Comparison of ENCODE assay signal across 24 mouse cellular contexts in the genomic region with DNA sequence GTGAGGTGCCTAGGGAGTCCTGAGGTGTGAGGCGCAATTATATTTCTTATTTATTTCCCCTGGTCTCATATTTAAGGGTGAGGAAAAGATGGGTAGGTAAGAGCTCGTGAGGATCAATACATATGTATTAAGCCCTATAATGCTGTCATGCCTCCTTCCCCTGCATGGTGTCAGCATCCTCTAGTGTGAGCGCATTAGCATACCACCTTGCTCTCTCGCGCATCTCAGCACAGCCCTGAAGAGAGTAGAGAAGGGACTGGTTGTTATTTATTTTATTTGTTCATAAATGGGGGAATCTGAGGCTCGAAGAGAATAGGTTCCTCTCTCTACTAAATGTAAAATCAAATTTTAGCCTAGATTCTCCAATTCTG. TPM values are rescaled to one million over a fixed set of nuclear protein-coding genes. Genes with fewer than 3 reads are reported as not detected.
DNase-seq lines count a peak whose midpoint lies in the region; ATAC-seq lines count a peak whose summit lies in the region.
"Had no signal": no experiment of that assay in that cellular context is flagged by ENCODE, and none has a peak within 500 bp of the region (broad histone marks: within the 10 kb centered on the region; RNA-seq: fewer than 3 reads in every experiment).

No protein-coding gene starts in this region.

- no peak overlapping the region for H3K4me3 ChIP-seq in hindbrain, embryonic 14.5 days (replicated peaks; ENCODE audit: low read length)
- no peak overlapping the region for H3K4me3 ChIP-seq in hindbrain, embryonic 11.5 days (ENCODE audit: low read depth, low read length)
- H3K4me3 ChIP-seq in forebrain, embryonic 14.5 days (ENCODE audit: low read depth, low read length): no peak overlapping the region
- no peak overlapping the region for H3K4me3 ChIP-seq in hindbrain, embryonic 15.5 days
- H3K4me3 ChIP-seq in neural tube, embryonic 14.5 days (ENCODE audit: low read depth, low read length): no peak overlapping the region
- no peak overlapping the region for H3K4me3 ChIP-seq in intestine, embryonic 16.5 days (ENCODE audit: low read length)
- H3K4me3 ChIP-seq: midbrain, embryonic 12.5 days had no signal

- no peaks in the 10 kb centered on the region for H3K27me3 ChIP-seq in hindbrain, embryonic 14.5 days (ENCODE audit: control insufficient read depth, insufficient read depth, low read length)
- no peaks in the 10 kb centered on the region for H3K27me3 ChIP-seq in hindbrain, embryonic 11.5 days (ENCODE audit: control insufficient read depth, insufficient read depth, low read length)
- no peaks in the 10 kb centered on the region for H3K27me3 ChIP-seq in forebrain, embryonic 14.5 days (replicated peaks; ENCODE audit: control insufficient read depth, insufficient read depth, low read length)
- H3K27me3 ChIP-seq in hindbrain, embryonic 15.5 days: no peaks in the 10 kb centered on the region
- H3K27me3 ChIP-seq in neural tube, embryonic 14.5 days (ENCODE audit: control insufficient read depth, insufficient read depth, low read length): no peaks in the 10 kb centered on the region
- no peaks in the 10 kb centered on the region for H3K27me3 ChIP-seq in intestine, embryonic 16.5 days (replicated peaks; ENCODE audit: control insufficient read depth, insufficient read depth, low read length)
- H3K27me3 ChIP-seq: CH12.LX; midbrain, embryonic 12.5 days had no signal

- no peak overlapping the region for H3K4me2 ChIP-seq in hindbrain, embryonic 14.5 days (replicated peaks)
- no peak overlapping the region for H3K4me2 ChIP-seq in hindbrain, embryonic 11.5 days (replicated peaks; ENCODE audit: low read depth, low read length)
- no peak overlapping the region for H3K4me2 ChIP-seq in forebrain, embryonic 14.5 days (ENCODE audit: low read length)
- no peak overlapping the region for H3K4me2 ChIP-seq in hindbrain, embryonic 15.5 days
- H3K4me2 ChIP-seq in neural tube, embryonic 14.5 days (ENCODE audit: low read depth, low read length): no peak overlapping the region
- H3K4me2 ChIP-seq in intestine, embryonic 16.5 days (ENCODE audit: low read depth, low read length): no peak overlapping the region
- H3K4me2 ChIP-seq: midbrain, embryonic 12.5 days had no signal

- H3K9me3 ChIP-seq in hindbrain, embryonic 14.5 days (ENCODE audit: control insufficient read depth, low read length): no peaks in the 10 kb centered on the region
- H3K9me3 ChIP-seq in hindbrain, embryonic 11.5 days (ENCODE audit: control insufficient read depth, low read length): no peaks in the 10 kb centered on the region
- H3K9me3 ChIP-seq in forebrain, embryonic 14.5 days (replicated peaks; ENCODE audit: control insufficient read depth, low read length): no peaks in the 10 kb centered on the region
- H3K9me3 ChIP-seq in hindbrain, embryonic 15.5 days: no peaks in the 10 kb centered on the region
- H3K9me3 ChIP-seq in neural tube, embryonic 14.5 days (ENCODE audit: control insufficient read depth, low read length): no peaks in the 10 kb centered on the region
- no peaks in the 10 kb centered on the region for H3K9me3 ChIP-seq in intestine, embryonic 16.5 days (ENCODE audit: control insufficient read depth, low read length)
- H3K9me3 ChIP-seq: G1E; midbrain, embryonic 12.5 days had no signal

- H3K27ac ChIP-seq in hindbrain, embryonic 14.5 days: peak overlapping the region; percentile 40
- H3K27ac ChIP-seq in hindbrain, embryonic 11.5 days (ENCODE audit: low read depth, low read length): no peak overlapping the region
- H3K27ac ChIP-seq in forebrain, embryonic 14.5 days (ENCODE audit: low read depth, low read length): peak overlapping the region; percentile 84
- H3K27ac ChIP-seq in hindbrain, embryonic 15.5 days (replicated peaks): peak overlapping the region; percentile 39
- peak overlapping the region; percentile 13 for H3K27ac ChIP-seq in neural tube, embryonic 14.5 days (ENCODE audit: low read depth, low read length)
- H3K27ac ChIP-seq in intestine, embryonic 16.5 days (ENCODE audit: low read length): no peak overlapping the region
- H3K27ac ChIP-seq: midbrain, embryonic 12.5 days had no signal

- H3K36me3 ChIP-seq in hindbrain, embryonic 14.5 days (replicated peaks; ENCODE audit: control insufficient read depth, insufficient read depth): no peaks in the 10 kb centered on the region
- H3K36me3 ChIP-seq in hindbrain, embryonic 11.5 days (ENCODE audit: control insufficient read depth, insufficient read depth, low read length): no peaks in the 10 kb centered on the region
- 0 out of 2 replicates have a peak, but pooled peaks cover 2% of the 10 kb centered on the region for H3K36me3 ChIP-seq in forebrain, embryonic 14.5 days (ENCODE audit: control insufficient read depth, insufficient read depth, low read length)
- no peaks in the 10 kb centered on the region for H3K36me3 ChIP-seq in hindbrain, embryonic 15.5 days
- no peaks in the 10 kb centered on the region for H3K36me3 ChIP-seq in neural tube, embryonic 14.5 days (ENCODE audit: control insufficient read depth, insufficient read depth, low read length)
- no peaks in the 10 kb centered on the region for H3K36me3 ChIP-seq in intestine, embryonic 16.5 days (ENCODE audit: control insufficient read depth, insufficient read depth, low read length)
- H3K36me3 ChIP-seq: G1E; midbrain, embryonic 12.5 days had no signal

- H3K9ac ChIP-seq in hindbrain, embryonic 14.5 days: no peak overlapping the region
- H3K9ac ChIP-seq in hindbrain, embryonic 11.5 days (ENCODE audit: low read depth, low read length): no peak overlapping the region
- no peak overlapping the region for H3K9ac ChIP-seq in forebrain, embryonic 14.5 days (ENCODE audit: low read length)
- no peak overlapping the region for H3K9ac ChIP-seq in hindbrain, embryonic 15.5 days
- H3K9ac ChIP-seq in neural tube, embryonic 14.5 days (replicated peaks; ENCODE audit: low read depth, low read length): no peak overlapping the region
- H3K9ac ChIP-seq in intestine, embryonic 16.5 days (ENCODE audit: low read depth, low read length): no peak overlapping the region
- H3K9ac ChIP-seq: midbrain, embryonic 12.5 days had no signal

- DNase-seq in hindbrain, embryonic 14.5 days (ENCODE audit: low spot score): no peak
- no peak for DNase-seq in hindbrain, embryonic 11.5 days (ENCODE audit: low spot score)
- DNase-seq in forebrain, embryonic 14.5 days (ENCODE audit: low spot score): no peak
- no peak for DNase-seq in lung, postnatal 25 days (ENCODE audit: low spot score)
- DNase-seq: adrenal gland, postnatal 36 days; B cell, adult 2 months; cerebellum, adult 11 months; cerebellum, adult 9-11 months; gastrocnemius, postnatal 25 days; kidney, adult 8-10 months; kidney, postnatal 25 days; right cerebral cortex, postnatal 4 days; thymus, postnatal 25 days had no signal

- 52% methylated on average over 6 of the region's 6 CpGs for WGBS in hindbrain, embryonic 14.5 days
- 87% methylated on average over 6 of the region's 6 CpGs for WGBS in hindbrain, embryonic 11.5 days
- WGBS in forebrain, embryonic 14.5 days: 44% methylated on average over 6 of the region's 6 CpGs
- WGBS in hindbrain, embryonic 15.5 days: 54% methylated on average over 6 of the region's 6 CpGs
- WGBS in neural tube, embryonic 14.5 days: 46% methylated on average over 6 of the region's 6 CpGs
- 87% methylated on average over 6 of the region's 6 CpGs for WGBS in intestine, embryonic 16.5 days

- peak; percentile 47; the same call in 1 of the 2 replicates for ATAC-seq in hindbrain, embryonic 14.5 days (ENCODE audit: low FRiP score)
- no peak for ATAC-seq in hindbrain, embryonic 11.5 days (ENCODE audit: low FRiP score)
- peak; percentile 66 for ATAC-seq in forebrain, embryonic 14.5 days
- ATAC-seq in hindbrain, embryonic 15.5 days (ENCODE audit: low FRiP score, low read depth): peak; percentile 51; the same call in 1 of the 2 replicates
- peak; percentile 82 for ATAC-seq in neural tube, embryonic 14.5 days (ENCODE audit: low read depth)
- ATAC-seq in intestine, embryonic 16.5 days: no peak
- ATAC-seq: inflammation-experienced regulatory T-cells, adult 6 months; Patski had no signal

- peaks cover 14% of the 10 kb centered on the region for H3K4me1 ChIP-seq in hindbrain, embryonic 14.5 days (replicated peaks; ENCODE audit: control insufficient read depth, insufficient read depth, low read length)
- no peaks in the 10 kb centered on the region for H3K4me1 ChIP-seq in hindbrain, embryonic 11.5 days (replicated peaks; ENCODE audit: control insufficient read depth, insufficient read depth, low read length)
- H3K4me1 ChIP-seq in forebrain, embryonic 14.5 days (ENCODE audit: control insufficient read depth, insufficient read depth, low read length): peaks cover 28% of the 10 kb centered on the region
- peaks cover 22% of the 10 kb centered on the region for H3K4me1 ChIP-seq in hindbrain, embryonic 15.5 days (replicated peaks)
- peaks cover 16% of the 10 kb centered on the region; the same call in 1 of the 2 replicates for H3K4me1 ChIP-seq in neural tube, embryonic 14.5 days (ENCODE audit: control insufficient read depth, insufficient read depth, low read length)
- H3K4me1 ChIP-seq in intestine, embryonic 16.5 days (ENCODE audit: control insufficient read depth, insufficient read depth, low read length): no peaks in the 10 kb centered on the region

RNA-seq across cellular contexts. Expression of gene Siah3, which starts 27.4 kb away (rescaled TPM):
- polyA plus RNA-seq in hindbrain, embryonic 14.5 days (2014; fragmentation: Nextera tagmentation; extraction: Ambion mirVana): 7.7 and 9.1 TPM in 2 replicates
- polyA plus RNA-seq in hindbrain, embryonic 11.5 days (2014; fragmentation: Nextera tagmentation; extraction: Ambion mirVana): 2.2 and 2.4 TPM in 2 replicates
- 5.4 and 7.0 TPM in 2 replicates for polyA plus RNA-seq in forebrain, embryonic 14.5 days (2014; fragmentation: Nextera tagmentation; extraction: Ambion mirVana)
- polyA plus RNA-seq in hindbrain, embryonic 15.5 days (2015; fragmentation: Nextera tagmentation; extraction: Ambion mirVana): 4.1 and 4.7 TPM in 2 replicates
- 11.1 and 11.8 TPM in 2 replicates for polyA plus RNA-seq in neural tube, embryonic 14.5 days (2014; fragmentation: Nextera tagmentation; extraction: Ambion mirVana)
- 0.12 and 0.16 TPM in 2 replicates for polyA plus RNA-seq in intestine, embryonic 16.5 days (2015; fragmentation: Nextera tagmentation; extraction: Ambion mirVana)
- polyA plus RNA-seq: G1E; heart, embryonic 14.5 days; liver, adult 2 months; lung, embryonic 16.5 days; Patski had no signal

Comparison
In these comparisons a context has a peak if more than half of its experiments do, and no peak if none do; other contexts are left out.
1. ATAC-seq: peak in hindbrain, embryonic 14.5 days (single experiment), forebrain, embryonic 14.5 days (single experiment), hindbrain, embryonic 15.5 days (single experiment) and neural tube, embryonic 14.5 days (single experiment); none in hindbrain, embryonic 11.5 days (single experiment) and intestine, embryonic 16.5 days (single experiment).
2. H3K27ac ChIP-seq: peak in hindbrain, embryonic 14.5 days (single experiment), forebrain, embryonic 14.5 days (single experiment), hindbrain, embryonic 15.5 days (single experiment) and neural tube, embryonic 14.5 days (single experiment); none in hindbrain, embryonic 11.5 days (single experiment) and intestine, embryonic 16.5 days (single experiment).